Mouse (Mus musculus): Measurements from ENCODE around the gene Chn2.

- TF ChIP-seq NELFE (IDR thresholded peaks at IDR 0.05; ENCODE audit: low read depth, low read length) (no peak), GABPA (IDR thresholded peaks at IDR 0.05; ENCODE audit: insufficient replicate concordance, low read depth, low read length) (no peak), ZMIZ1 (IDR thresholded peaks at IDR 0.05; ENCODE audit: low read depth, low read length) (no peak), ETS1 (conservative IDR thresholded peaks at IDR 0.05; ENCODE audit: low read depth, low read length) (no peak), POLR2A (IDR thresholded peaks at IDR 0.05; ENCODE audit: low read depth, low read length) (no peak), EP300 (IDR thresholded peaks at IDR 0.05; ENCODE audit: low read length) (no peak), TBP (conservative IDR thresholded peaks at IDR 0.05; ENCODE audit: low read depth, low read length) (no peak), UBTF (IDR thresholded peaks at IDR 0.05; ENCODE audit: low read depth, low read length) (no peak), TCF12 (IDR thresholded peaks at IDR 0.05; ENCODE audit: low read depth, low read length) (no peak), POLR2AphosphoS2 (IDR thresholded peaks at IDR 0.05; ENCODE audit: low read depth, low read length) (no peak), RCOR1 (conservative IDR thresholded peaks at IDR 0.05; ENCODE audit: low read depth, low read length) (no peak), USF1 (IDR thresholded peaks at IDR 0.05; ENCODE audit: low read depth, low read length) (no peak), ZKSCAN1 (IDR thresholded peaks at IDR 0.05; ENCODE audit: borderline replicate concordance, low read depth, low read length) (no peak), NRF1 (IDR thresholded peaks at IDR 0.05; ENCODE audit: low read depth, low read length) (no peak)
Observed at GRCm38 (mm10) chr6:54283299-54283698, 243.9 kb downstream of the Chn2 start.
